Mouse (Mus musculus) forelimb bud, embryonic 11.5 days (tissue): ENCODE data around the gene Zswim3.
"Not testable (repeated sequence)": the region's sequence is repeated elsewhere in the genome, so short reads cannot be mapped to it uniquely, and the experiment has no call there.

ENCODE experiments used
- DNase-seq: peaks from one replicate; pipeline ENCODE4 v3.0.0-alpha.2; 2012; ENCODE audit warnings: low read depth, low spot score

Zswim3 gene

DNA sequence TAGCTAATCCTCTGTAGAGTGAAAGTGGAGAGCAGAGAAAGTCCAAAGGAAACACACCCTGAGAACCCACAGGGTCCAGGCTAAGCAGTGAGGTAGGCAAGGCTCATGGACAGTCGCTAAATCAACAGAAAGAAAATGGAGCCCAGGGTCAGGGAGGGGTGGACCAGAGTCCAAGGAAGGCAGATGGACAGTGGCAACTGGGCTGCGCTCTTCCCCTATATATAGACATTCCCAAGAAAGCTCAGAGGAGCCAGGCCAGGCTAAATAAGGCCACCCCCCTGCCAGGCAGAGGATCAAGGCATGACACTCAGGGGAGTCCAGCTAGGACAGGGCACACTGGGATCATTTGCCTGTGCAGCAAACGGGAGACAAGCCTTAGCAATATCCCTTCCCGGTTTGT, 23.0 kb upstream of the Zswim3 start:
- no peak for DNase-seq

DNA sequence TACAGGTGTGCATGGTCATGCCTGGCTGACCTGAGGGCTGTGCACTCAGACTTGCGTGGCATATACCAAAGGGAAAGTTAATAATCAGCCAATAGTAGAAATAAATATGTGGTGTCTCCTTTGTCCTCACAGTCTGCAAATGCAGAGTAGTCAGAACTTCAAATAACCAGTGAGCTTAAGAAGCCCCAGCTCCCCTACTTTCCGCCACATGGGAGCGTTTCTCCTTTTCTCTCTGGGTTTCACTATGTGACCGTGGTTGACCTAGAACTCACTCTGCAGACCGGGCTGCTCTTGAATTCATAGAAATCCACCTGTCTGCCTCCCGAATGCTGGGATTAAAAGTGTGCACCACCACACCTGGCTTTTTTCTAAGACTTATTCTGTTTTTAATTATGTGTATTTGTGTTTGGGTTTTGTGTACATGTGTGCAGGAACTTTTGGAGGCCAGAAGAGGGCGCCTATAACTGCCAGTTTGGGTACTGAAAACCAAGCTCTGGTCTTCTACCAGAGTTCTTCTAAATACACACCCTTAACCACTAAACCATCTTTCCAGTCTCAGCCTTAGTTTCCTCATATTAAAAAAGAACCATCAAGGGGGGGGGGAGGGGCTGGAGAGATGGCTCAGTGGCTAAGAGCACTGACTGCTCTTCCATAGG, 20.8 kb upstream of the Zswim3 start:
- DNase-seq, result peak; percentile 11

DNA sequence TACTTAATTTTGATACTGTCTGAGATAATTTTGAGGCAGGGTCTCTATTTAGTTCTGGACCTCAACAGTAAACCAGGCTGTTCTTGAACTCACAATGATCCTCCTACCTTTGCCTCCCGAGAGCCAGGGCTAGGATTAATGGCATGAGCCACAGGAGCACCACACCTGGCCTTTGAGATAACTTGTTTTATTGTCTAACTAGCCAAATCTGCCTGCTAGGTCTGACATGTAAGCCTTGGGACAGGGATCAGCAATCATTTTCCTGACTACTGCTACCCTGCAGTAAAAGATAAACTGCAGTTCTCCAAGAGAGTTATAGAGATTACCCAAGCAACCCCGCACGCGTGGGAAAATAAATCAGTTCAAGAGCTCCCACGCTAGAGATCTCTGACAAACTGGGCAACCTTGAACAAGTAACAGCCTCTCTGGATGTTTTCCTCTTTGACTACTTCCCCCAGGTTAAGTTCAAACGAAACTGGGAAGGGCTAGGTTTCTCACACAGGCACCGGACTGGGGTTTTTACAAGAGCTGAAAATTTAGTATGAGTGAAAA, 20.0 kb upstream of the Zswim3 start:
- DNase-seq, result no peak

DNA sequence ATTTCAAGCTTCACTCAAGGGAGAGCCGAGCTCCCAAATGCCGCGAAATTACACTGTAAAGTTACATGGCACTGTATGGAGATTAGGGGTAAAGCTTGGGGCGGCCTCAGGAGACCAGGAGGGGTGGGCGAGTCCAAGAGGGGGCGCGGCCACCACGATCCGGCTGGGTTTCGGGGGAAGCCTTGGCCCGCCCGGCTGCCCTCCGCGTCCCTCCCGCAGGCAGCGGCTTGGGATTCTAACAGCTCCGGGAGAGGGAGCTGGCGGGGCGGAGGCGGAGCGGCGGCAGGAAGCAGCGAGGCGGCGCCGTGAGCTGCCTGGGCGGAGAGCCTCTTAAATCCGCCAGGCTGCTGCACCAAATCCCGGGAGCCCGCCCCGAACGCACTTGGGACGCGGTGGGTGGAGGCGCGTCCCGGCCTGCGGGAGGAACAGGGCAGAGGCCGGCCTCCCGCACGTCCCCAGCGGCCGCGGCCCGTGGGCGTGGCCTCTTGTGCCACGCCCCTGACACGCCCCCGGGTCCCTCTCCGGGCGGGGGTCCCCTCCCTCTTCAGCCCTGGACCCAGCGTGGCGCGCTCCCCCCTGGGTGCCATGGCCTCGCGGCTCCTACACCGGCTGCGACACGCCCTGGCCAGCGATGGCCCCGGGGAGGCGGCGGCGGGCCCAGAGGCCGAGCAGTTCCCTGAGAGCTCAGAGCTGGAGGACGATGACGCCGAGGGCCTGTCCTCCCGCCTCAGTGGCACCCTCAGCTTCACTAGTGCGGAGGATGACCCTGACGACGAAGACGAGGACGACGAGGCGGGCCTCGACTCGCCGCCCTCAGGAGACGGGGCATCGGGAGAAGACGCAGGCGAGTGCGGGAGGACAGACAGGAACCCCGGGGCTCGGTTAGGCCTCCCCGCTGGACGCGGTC, 19.2 kb upstream of the Zswim3 start, which contains the start of gene Snx21:
TSS of gene Snx21 (plus strand) at position 343 of the 907 bp plus-strand sequence.
- DNase-seq, result peak; percentile 79

DNA sequence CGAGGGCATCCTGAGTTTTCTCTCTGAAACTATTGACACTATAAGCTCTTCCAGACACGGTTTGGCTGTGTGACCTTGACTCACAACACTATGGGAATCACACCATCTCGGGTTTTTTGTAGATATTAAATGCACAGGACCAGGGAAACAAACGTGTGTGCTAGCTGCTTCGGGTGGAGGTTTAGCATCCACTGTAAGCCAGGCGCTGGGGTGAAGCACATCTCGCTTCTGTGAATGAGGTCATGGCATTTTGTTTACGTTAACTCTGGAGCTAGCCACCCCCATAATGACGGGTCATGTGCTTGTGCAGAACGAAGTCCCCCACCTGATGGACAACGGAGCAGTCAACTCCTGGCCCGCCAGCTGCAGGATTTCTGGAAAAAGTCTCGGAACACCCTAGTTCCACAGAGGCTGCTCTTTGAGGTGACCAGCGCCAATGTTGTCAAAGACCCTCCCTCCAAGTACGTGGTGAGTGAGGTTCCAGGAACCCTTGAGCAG, 18.5 kb upstream of the Zswim3 start:
- peak; percentile 14 for DNase-seq

DNA sequence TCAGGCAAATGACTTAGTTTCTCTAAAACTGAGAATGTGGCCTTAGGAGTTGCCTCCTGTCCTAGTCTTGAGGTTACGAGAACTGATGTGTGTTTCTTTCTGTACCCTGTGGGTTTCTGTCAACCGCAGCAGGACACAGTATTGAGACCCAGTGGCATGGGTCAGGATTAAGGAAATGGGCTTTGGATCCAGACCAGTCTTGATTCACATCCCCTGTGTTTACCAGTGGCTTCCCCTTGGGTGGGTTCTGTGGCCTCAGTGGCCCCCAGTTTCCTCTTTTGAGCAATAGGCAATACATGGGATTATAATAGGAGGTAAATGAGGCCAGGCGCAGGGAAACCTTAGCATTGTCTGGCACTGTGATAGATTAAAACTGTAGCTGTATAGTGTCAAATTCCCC, 17.9 kb upstream of the Zswim3 start:
- DNase-seq, result no peak

DNA sequence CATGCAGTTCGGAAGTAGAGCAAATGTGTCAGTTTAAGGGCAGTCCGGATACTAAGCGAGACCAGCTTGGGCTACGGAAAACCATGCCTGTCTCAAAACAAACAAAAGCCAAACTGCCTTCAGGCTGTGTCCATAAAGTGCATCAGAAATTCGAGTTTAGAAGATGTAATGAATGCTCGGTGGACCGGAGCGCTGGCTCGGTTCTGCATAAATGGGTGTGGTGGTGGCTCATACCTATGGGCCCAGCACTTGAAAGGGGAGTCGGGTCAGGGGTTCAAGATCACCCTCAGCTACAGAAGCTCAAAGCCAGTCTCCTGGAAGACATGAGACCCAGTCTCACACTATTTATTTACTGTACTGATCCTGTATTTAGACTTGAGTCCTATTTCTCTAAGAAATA, 17.1 kb upstream of the Zswim3 start:
- no peak for DNase-seq

DNA sequence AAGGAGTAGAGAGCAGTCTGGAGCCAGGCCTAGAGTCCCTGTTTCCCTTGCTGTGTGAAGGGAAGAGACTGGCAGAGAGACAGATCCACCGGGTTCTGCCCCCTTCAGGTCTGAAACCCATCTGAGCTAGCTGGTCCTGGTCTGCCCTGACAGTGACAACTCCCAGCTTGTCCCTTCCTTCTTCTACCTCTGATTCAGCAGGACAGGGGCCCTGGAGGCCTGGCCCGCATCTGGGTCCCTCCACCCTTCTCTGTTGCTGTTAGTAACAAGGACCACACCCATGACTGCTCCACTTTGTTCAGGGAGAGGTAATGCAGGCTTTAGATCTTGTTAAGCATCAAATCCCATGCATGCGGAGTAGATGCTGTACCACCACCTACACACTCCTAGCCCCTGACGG, 16.5 kb upstream of the Zswim3 start:
- DNase-seq, result no peak

DNA sequence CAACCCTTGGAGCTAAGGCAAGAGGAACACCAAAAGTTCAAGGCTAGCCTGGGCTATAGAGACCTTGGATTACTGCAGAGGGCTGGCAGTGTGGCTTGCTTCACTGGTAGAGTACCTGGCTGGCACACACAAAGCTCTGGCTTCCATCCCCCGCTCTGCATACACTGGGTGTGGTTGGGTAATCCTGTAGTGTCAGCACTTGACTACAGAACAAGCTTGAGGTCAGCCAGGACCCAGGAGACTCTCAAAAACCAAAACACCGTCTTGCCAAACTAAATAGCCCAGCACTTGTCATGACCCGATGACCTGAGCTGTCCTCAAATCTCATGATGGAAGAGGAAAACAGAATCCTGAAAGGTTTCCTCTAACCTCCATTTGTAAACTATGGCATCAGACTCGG, 14.4 kb upstream of the Zswim3 start:
- DNase-seq, result no peak

DNA sequence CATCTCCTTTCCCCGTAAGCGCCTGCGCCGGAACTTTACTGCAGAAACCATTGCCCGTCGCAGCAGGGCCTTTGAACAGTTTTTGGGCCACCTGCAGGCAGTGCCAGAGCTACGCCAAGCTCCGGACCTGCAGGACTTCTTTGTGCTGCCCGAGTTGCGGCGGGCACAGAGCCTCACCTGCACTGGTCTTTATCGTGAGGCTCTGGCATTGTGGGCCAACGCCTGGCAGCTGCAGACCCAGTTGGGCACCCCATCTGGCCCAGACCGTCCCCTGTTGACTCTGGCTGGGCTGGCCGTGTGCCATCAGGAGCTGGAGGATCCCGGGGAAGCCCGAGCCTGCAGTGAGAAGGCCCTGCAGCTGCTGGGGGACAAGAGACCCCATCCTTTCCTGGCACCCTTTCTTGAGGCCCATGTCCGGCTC, 13.0 kb upstream of the Zswim3 start:
- DNase-seq, result no peak

DNA sequence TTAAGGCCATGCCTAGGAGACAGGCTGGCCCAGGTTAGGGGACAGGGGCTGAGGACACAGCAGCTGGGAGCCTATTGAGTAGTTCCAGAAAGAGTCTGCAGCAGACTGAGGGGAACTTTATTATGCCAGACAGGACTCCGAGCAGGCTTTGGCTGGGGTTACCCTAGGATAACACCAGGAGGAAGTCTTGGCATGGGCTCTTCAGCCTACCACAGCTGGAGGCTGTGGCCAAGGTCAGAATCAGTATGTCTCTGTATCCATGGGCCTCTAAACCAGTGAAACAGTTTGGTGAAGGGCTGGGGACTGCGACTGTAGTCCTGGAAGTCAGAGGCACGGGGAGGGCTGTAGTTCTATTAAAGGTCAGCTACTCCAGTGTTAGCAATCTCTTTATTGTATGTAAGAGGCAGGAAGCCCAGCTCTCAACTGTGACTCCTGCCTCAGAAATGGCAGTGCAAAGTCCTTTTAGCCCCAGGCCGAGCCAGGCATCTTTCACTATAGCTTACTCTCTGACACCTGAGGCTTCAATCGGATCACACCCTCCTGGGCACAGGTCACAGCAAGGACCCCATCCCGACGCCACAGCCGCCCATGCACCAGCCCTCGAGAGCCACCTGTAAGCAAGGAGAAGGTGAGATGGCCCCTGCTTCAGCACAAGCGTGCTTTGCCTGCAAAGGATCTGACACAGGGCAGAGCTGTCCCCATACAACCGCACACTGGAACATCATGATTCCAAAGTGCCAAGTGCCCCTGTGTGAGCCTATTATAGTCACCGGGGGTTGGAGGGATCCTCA, 12.3 kb upstream of the Zswim3 start:
- DNase-seq, result no peak

DNA sequence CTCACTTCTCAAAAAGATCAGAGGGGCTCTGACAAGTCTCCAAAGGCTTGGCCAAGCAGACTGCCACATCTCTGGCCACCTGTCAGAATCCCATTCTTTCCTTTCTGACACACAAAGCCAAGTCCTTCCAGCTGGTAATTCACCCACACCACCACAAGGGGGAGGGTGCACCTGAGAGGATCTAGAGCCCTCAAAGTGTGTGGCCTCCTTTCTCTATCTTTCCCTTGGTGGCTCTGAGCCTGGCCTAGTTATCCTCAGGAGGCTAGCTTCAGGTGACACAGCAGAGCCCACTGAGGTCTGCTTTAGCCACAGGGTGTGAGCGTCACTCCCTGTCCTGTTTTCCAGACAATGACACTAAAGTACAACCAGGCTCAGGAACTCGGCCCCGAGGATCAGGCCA, 11.7 kb upstream of the Zswim3 start:
- peak; percentile 56 for DNase-seq

DNA sequence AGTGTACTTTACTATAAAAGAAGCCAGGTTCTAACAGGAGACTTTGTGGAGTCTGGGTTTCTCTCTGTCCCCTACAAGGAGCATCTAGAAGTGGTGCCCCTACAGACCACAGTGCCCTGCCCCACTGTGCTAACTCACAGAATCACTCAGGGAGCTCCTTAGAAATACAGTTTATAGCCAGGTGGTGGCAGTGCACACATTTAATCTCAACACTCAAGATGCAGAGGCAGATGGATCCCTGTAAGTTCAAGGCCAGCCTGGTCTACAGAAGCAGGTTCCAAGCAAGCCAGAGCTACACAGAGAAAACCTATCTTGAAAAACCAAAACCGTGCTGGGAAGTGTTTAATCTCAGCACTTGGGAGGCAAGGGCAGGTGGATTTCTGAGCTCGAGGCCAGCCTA, 11.1 kb upstream of the Zswim3 start:
- DNase-seq, result no peak

DNA sequence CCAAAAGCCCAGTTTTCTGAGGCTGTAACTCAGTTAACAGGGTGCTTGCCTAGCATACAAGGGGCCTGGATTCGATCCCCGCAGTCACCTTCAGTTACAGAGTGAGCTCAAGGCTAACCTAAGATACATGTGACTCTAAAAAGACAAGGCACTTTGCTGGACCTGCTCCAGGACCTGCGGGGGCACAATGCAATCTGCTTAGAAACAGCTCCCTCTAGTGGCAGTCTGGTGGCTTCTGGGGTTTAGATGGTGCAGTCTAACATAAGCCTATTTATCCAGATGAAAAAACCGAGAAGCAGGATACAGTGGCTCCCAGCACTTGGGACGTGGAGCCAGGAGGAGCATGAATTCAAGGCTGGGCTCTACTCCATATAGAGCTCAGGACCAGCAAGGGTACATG, 10.6 kb upstream of the Zswim3 start:
- DNase-seq, result peak; percentile 86

DNA sequence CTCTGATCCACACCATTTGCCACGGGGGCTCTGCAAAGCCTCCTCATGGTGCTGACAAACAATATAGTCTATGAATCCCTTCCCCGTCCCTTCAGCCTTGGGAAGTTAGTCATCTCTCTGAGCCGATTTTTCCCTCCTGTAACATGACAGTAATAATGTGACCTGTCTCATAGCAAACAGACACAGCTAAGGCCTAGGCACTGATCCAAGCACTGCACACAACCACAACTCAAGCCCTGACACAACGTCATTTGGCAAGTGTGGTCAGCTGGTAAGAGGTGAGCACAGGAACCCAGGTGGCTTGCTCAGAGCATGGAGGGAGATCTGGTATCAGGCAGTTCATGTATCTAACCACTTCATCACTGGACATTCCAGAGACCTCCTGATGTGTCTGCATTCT, 9.0 kb upstream of the Zswim3 start:
- no peak for DNase-seq

DNA sequence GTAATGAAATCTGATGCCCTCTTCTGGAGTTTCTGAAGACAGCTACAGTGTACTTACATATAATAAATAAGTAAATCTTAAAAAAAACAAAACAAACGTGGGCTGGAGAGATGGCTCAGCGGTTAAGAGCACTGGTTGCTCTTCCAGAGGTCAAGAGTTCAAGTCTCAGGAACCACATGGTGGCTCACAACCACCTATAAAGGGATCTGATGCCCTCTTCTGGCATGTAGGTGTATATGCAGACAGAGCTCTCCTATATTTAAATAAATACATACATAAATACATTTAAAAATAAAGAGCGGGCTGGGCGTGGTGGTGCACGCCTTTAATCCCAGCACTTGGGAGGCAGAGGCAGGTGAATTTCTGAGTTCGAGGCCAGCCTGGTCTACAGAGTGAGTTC, 6.3 kb upstream of the Zswim3 start:
- not testable (repeated sequence) for DNase-seq

DNA sequence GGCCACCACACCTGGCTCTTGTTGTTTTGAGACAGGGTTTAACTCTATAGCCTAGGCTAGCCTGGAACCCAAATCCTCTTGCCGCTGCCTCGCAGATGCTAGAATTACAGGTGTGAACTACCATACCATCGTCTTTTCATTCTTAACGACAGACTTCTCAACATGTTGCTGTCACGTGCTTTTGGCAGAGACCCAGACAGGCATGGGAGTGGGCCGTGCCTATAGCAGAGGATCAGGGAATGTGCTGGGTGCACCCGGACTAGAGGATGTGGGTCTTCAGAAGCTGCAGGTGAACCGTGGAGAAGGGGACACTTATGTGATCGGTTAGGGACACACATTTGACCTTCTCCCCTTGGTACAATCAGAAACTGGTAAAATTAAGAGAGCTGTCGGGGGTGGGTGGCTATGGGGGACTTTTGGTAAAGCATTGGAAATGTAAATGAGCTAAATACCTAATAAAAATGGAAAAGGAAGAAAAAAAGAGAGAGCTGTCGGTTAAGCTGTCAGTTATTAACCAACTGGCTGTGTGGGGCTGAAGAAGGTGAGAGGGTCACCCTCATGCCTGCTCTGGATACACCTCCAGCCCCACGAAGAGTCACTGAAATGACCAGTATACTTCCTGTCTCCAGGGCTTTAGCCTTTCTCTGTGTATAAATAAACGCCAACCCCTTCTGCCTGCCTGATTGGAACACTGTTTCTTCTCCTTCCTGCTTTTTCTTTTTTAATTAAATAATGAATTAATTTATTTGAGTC, 4.5 kb upstream of the Zswim3 start:
- no peak for DNase-seq

DNA sequence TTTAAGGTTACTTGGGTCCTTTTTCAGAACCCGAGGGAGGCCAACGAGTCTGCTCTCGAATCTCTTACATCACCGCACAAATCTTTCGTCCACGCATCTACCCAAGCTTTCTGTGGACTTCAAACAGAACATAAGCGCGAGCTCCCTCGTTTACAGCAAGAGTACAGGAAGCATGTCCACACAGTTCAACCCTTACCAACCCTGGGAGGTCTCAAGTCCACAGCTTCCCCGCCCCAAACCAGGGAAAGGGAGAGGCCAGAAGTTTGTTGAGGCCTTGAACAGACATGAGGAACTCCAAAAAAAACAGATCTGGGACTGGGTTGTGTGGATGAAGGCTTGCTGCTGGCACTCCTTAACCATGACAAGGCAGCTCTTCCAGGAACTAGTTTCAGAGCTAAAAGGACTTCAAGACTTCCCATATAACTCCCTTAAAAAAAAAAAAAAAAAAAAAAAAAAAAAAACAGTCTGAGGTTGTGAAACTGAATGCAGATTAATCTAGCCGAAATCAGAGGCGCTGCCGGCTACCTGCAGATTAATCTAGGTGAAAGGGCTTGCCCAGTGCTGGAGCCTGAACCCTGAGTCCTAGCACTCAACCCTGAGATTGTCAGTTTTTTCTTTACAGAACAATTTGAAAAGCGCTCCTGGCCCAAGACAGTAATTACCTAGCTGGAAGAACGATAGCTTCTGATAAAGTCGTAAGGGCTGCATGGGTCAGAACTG, 1.5 kb upstream of the Zswim3 start:
- DNase-seq, result no peak

DNA sequence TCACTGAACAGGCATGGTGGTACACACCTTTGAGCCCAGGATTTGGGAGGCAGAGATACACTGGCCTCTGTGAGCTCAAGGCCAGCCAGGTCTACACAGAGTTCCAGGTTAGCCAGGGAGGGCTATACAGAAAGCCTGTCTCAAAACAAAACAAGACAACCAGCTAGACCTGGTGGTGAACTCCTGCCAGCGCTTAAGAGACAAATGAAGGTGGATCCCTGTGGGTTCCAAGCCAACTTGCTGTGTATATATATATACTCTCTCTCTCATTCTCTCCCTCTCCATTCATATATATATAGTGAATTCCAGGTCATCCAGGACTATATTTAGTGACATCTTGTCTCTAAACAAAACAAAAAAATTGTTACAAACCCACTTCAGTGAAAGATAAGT, 981 bp upstream of the Zswim3 start:
- no peak for DNase-seq

DNA sequence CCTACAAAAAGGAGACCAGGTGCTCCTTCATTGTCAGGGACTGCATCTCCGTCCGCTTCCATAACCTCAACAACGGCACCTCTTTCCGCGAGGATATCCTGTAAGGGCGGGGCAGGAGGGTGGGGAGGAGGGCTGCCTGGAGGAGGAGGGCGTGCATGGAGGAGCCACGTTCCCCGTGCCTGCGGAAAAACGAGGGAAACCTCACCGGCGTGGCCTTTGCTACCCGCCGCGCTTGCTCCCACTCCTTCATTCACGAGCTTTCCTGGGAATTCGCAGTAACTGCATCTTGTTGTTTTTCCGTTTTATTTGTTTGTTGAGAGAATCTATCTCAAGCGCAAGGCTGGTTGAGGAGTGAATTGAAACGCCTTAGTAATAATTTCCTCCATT, 427 bp downstream of the Zswim3 start:
- no peak for DNase-seq
